Mouse (Mus musculus): ENCODE data around the gene Frat2. TPM values are rescaled to one million over a fixed set of nuclear protein-coding genes. Genes with fewer than 3 reads are reported as not detected.
"Not testable (repeated sequence)": the region's sequence is repeated elsewhere in the genome, so short reads cannot be mapped to it uniquely, and the experiment has no call there.

Frat2 gene
- polyA plus RNA-seq, 1 experiment from 2014 or later: 7.2 TPM

DNA sequence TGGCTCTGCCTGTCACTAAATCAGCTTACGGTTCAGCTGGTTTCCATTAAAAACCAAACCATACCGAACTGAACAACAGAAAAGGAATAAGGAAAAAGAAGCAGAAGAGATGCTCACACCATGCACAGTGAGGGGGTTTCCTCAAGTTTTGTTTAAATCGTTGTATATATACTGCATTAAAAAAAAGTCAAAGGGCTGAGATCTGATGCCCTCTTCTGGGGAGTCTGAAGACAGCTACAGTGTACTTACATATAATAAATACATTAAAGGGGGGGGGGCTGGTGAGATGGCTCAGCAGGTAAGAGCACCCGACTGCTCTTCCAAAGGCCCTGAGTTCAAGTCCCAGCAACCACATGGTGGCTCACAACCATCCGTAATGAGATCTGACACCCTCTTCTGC, 22.0 kb upstream of the Frat2 start:
- not testable (repeated sequence) for DNase-seq (ENCODE audit: low spot score, missing footprints)
- 91% methylated on average over 5 of the region's 5 CpGs for WGBS

DNA sequence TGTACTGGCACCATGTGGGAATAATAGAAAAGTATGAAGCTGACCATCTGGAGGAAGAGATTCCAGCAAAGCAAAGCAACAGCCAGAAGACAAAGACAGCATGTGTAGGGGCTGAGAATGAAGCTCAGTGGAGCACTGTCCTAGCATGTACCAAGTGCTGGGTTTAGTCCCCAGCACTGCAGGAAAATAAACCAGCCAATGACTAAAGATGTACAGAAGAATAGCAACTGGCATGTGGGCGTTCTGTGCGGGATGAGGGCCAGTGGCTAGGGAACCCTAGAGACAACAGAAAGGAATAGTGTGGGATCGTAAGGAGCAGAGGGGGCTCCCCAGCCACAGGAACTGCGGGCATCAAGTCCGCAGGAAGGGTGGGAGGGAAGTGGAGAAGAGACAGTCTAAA, 21.4 kb upstream of the Frat2 start:
- Histone ChIP-seq H3K9ac (ENCODE audit: low read length) (no peak overlapping the region), H3K27me3 (ENCODE audit: control insufficient read depth, insufficient read depth, low read length) (no peaks in the 10 kb centered on the region), H3K27ac (ENCODE audit: low read depth, low read length) (no peak overlapping the region), H3K9me3 (ENCODE audit: control insufficient read depth, low read length) (no peaks in the 10 kb centered on the region), H3K36me3 (ENCODE audit: control insufficient read depth, insufficient read depth, low read length) (peaks cover 5% of the 10 kb centered on the region), H3K4me1 (ENCODE audit: control insufficient read depth, insufficient read depth, low read length) (no peaks in the 10 kb centered on the region), H3K4me3 (ENCODE audit: low read depth, low read length) (no peak overlapping the region), H3K4me2 (no peak overlapping the region)
- no peak for DNase-seq (ENCODE audit: low spot score, missing footprints)
- WGBS: 96% methylated on average over 5 of the region's 5 CpGs
- no peak for ATAC-seq (ENCODE audit: low FRiP score)

More for the DNA sequence above, 22.0 kb upstream of the Frat2 start:
- H3K36me3 ChIP-seq (ENCODE audit: control insufficient read depth, insufficient read depth, low read length); H3K4me3 ChIP-seq (ENCODE audit: low read depth, low read length); ATAC-seq (ENCODE audit: low FRiP score); H3K27me3 ChIP-seq (ENCODE audit: control insufficient read depth, insufficient read depth, low read length); H3K9ac ChIP-seq (ENCODE audit: low read length); H3K9me3 ChIP-seq (ENCODE audit: control insufficient read depth, low read length); H3K4me2 ChIP-seq; H3K4me1 ChIP-seq (ENCODE audit: control insufficient read depth, insufficient read depth, low read length); H3K27ac ChIP-seq (ENCODE audit: low read depth, low read length): not testable (repeated sequence)

DNA sequence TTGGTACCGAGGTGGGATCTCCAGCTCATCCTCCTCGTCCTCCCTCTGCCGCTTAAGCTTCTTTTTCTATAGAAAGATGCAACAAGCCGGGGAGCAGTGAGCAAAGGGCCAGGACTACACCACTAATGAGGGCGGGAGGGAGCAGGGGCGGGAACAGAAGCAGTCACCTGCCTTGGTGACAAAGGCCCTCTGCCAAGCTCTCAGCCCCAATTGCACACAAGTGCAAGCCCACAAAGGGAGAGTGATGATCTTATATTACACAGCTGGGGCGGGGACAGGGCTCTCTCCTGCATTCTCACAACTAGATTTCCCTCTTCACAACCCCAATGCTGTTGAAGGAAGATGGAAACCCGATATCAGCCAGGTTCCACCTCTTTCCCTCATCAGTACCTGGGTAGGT, 18.8 kb upstream of the Frat2 start:
- no peak for ATAC-seq (ENCODE audit: low FRiP score)
- 88% methylated on average over 8 of the region's 8 CpGs for WGBS
- Histone ChIP-seq H3K4me3 (ENCODE audit: low read depth, low read length) (no peak overlapping the region), H3K36me3 (ENCODE audit: control insufficient read depth, insufficient read depth, low read length) (peaks cover 4% of the 10 kb centered on the region; the same call in 1 of the 2 replicates), H3K9ac (ENCODE audit: low read length) (no peak overlapping the region), H3K4me1 (ENCODE audit: control insufficient read depth, insufficient read depth, low read length) (no peaks in the 10 kb centered on the region), H3K27ac (ENCODE audit: low read depth, low read length) (no peak overlapping the region), H3K4me2 (no peak overlapping the region), H3K27me3 (ENCODE audit: control insufficient read depth, insufficient read depth, low read length) (no peaks in the 10 kb centered on the region), H3K9me3 (ENCODE audit: control insufficient read depth, low read length) (no peaks in the 10 kb centered on the region)
- DNase-seq (ENCODE audit: low spot score, missing footprints): no peak

DNA sequence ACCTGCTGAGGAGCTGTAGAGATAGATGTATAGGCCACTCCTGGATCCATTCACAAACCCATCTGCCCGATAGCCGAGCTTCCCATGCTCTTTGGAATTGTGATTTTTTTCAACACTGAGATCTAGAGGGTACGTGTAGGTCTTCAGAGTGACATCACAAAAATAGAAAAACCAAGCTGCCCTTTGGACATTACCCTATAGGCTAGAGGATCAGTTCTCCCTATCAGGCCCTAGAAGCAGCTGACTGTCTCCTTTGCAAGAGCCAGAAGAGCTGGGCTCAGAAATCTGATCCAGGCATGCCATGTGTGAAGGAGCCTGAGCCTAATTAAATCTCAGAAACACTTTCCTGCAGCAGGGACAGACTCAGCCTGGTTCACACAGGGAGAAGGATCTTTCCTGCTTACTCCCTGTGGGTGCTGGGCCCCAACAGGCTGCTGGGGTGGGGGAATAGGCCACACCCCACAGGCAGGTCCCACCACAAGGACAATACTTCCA, 9.9 kb upstream of the Frat2 start:
- Histone ChIP-seq H3K4me2 (no peak overlapping the region), H3K4me3 (ENCODE audit: low read depth, low read length) (no peak overlapping the region), H3K36me3 (ENCODE audit: control insufficient read depth, insufficient read depth, low read length) (0 out of 2 replicates have a peak, but pooled peaks cover under 1% of the 10 kb centered on the region), H3K9ac (ENCODE audit: low read length) (no peak overlapping the region), H3K27ac (ENCODE audit: low read depth, low read length) (no peak overlapping the region), H3K9me3 (ENCODE audit: control insufficient read depth, low read length) (no peaks in the 10 kb centered on the region), H3K4me1 (ENCODE audit: control insufficient read depth, insufficient read depth, low read length) (no peaks in the 10 kb centered on the region), H3K27me3 (ENCODE audit: control insufficient read depth, insufficient read depth, low read length) (no peaks in the 10 kb centered on the region)
- 86% methylated on average over 3 of the region's 3 CpGs for WGBS
- ATAC-seq (ENCODE audit: low FRiP score): no peak
- DNase-seq (ENCODE audit: low spot score, missing footprints): peak; percentile 65

DNA sequence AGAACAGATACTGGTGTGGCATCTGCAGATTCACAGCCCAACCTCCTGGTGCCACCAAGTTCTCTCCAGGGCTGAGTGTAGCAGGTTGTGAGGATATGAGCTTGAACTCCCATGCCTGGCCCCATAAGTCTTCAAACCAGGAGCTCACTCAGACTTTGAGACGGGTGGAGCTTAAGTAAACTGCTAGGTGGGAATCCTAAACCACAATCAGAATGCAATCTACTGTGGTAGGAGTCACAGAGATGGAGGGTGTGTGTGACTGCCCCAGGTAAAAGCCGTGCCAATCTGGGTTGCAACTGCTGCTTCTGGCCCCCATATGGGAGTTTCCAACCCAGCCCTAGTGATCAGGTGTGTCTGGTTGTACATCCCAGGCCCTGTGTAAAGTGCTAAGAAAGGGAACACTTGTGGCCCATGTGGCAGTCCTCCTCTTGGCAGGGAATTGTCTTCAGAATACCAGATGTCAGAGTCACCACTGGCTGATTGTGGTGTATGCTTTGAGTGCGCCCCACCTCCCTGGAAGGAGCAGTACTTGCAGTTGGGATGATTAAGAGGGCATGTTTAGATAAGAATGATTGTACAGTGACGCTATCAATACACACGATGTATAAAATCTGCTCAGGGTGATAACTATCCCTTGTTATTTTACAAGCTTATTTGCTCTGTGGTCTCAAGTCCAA, 9.3 kb upstream of the Frat2 start:
- H3K27ac ChIP-seq (ENCODE audit: low read depth, low read length): no peak overlapping the region
- WGBS: 95% methylated on average over 5 of the region's 5 CpGs
- no peaks in the 10 kb centered on the region for H3K36me3 ChIP-seq (ENCODE audit: control insufficient read depth, insufficient read depth, low read length)
- no peak overlapping the region for H3K4me3 ChIP-seq (ENCODE audit: low read depth, low read length)
- no peak overlapping the region for H3K4me2 ChIP-seq
- no peak overlapping the region for H3K9ac ChIP-seq (ENCODE audit: low read length)
- no peaks in the 10 kb centered on the region for H3K27me3 ChIP-seq (ENCODE audit: control insufficient read depth, insufficient read depth, low read length)
- ATAC-seq (ENCODE audit: low FRiP score) (no peak), DNase-seq (ENCODE audit: low spot score, missing footprints) (peak; percentile 41)
- H3K4me1 ChIP-seq (ENCODE audit: control insufficient read depth, insufficient read depth, low read length): no peaks in the 10 kb centered on the region
- H3K9me3 ChIP-seq (ENCODE audit: control insufficient read depth, low read length): no peaks in the 10 kb centered on the region

DNA sequence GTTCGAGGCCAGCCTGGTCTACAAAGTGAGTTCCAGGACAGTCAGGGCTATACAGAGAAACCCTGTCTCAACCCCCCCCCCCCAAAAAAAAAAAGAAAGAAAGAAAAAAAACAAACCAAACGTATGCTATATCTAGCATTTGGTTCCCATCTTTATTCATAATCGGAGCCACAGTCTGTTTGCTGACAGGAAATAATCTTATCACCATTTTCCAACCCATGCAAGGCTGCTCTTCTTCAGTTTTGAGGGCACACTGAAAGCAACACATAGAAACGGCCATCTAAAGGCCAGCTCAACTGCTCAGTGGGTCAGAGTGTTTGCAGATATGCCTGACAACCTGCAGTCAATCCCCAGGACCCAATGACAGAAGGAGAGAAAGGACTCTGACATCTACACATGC, 4.5 kb upstream of the Frat2 start:
- ATAC-seq (ENCODE audit: low FRiP score) (no peak), DNase-seq (ENCODE audit: low spot score, missing footprints) (no peak)
- no peaks in the 10 kb centered on the region for H3K9me3 ChIP-seq (ENCODE audit: control insufficient read depth, low read length)
- WGBS: 87% methylated on average over 4 of the region's 4 CpGs
- no peak overlapping the region for H3K9ac ChIP-seq (ENCODE audit: low read length)
- no peak overlapping the region for H3K4me2 ChIP-seq
- H3K27ac ChIP-seq (ENCODE audit: low read depth, low read length): no peak overlapping the region
- peaks cover 14% of the 10 kb centered on the region for H3K4me1 ChIP-seq (ENCODE audit: control insufficient read depth, insufficient read depth, low read length)
- no peaks in the 10 kb centered on the region for H3K27me3 ChIP-seq (ENCODE audit: control insufficient read depth, insufficient read depth, low read length)
- no peak overlapping the region for H3K4me3 ChIP-seq (ENCODE audit: low read depth, low read length)
- H3K36me3 ChIP-seq (ENCODE audit: control insufficient read depth, insufficient read depth, low read length): no peaks in the 10 kb centered on the region

DNA sequence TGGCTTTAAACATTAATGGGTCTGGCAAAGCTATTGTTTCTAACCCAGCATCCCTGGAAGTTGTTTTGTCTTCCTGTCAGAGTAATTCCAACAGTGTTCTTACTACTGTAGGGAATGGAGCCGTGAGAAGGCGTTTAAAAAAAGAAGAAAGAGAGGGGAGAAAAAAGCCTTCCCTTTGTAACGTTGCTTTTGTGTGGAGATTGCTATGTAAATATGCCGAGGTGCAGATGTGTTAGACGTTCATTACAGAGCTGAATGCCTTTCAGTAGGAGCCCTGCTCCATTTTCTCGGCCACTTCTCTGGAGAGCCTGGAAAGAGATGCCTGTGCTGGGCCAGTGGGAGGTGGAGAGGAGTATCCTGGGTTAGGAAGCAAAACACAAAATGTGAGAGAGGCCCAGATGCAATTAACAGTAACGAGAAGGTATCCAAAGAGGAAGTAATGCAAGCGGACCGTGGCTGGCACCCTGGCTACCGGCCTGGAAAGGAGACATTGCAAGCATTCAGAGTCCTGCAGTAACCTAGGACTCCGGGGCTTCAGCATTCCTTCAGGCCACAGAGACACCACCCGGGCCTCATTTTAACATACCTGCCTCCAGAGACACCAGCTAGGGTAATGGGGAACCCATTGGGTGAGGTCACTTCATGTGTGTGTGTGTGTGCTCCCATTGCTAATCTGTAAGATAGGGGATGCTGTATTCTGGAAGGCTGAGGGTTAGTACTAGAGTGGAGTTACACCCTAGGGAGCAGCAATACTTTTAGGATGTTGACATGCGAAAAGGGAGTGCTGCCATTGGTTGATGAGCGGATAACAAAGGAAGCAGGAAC, 3.0 kb upstream of the Frat2 start:
- peak overlapping the region; percentile 32 for H3K4me2 ChIP-seq
- DNase-seq (ENCODE audit: low spot score, missing footprints) (peak; percentile 91), ATAC-seq (ENCODE audit: low FRiP score) (no peak)
- peak overlapping the region; percentile 49; the same call in 1 of the 2 replicates for H3K9ac ChIP-seq (ENCODE audit: low read length)
- H3K27ac ChIP-seq (ENCODE audit: low read depth, low read length): peak overlapping the region; percentile 71
- H3K4me1 ChIP-seq (ENCODE audit: control insufficient read depth, insufficient read depth, low read length): peaks cover 24% of the 10 kb centered on the region
- no peaks in the 10 kb centered on the region for H3K9me3 ChIP-seq (ENCODE audit: control insufficient read depth, low read length)
- no peak overlapping the region for H3K4me3 ChIP-seq (ENCODE audit: low read depth, low read length)
- H3K36me3 ChIP-seq (ENCODE audit: control insufficient read depth, insufficient read depth, low read length): no peaks in the 10 kb centered on the region
- no peaks in the 10 kb centered on the region; the same call in 1 of the 2 replicates for H3K27me3 ChIP-seq (ENCODE audit: control insufficient read depth, insufficient read depth, low read length)
- 18% methylated on average over 14 of the region's 14 CpGs for WGBS

DNA sequence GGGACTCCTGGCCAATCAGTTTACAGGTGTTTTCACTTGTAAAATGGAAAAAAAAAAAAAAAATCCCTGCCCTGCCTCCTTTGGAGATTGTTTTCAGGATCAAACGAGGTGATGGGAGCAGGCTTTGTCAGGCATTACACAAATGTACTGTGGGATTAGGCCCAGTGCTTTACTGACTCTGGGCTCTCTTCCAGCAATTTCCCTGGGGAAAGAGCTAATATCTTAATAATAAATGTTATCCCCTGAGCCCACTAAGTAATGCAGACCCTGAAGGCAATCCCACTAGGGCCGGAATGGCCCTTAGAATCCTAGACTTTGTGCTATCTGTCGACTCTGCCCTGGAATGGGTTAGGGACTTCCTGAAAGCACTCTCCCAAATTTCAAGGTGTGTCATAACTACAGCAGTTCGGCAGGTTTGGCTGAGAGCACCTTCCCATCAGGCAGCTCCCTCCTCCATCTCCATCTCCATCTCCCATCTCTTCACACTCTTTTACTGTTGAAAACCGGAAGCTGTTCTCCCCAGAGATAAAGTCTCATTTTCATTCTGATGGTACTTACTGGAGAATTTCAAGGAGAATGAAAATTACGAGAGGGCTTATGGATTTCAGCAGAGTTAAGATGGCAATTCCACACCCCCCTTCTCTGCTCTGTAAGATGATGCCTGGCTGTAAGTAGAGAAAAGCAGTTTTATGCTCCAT, 2.2 kb upstream of the Frat2 start:
- H3K4me1 ChIP-seq (ENCODE audit: control insufficient read depth, insufficient read depth, low read length): peaks cover 26% of the 10 kb centered on the region
- H3K9ac ChIP-seq (ENCODE audit: low read length): no peak overlapping the region; the same call in 1 of the 2 replicates
- H3K36me3 ChIP-seq (ENCODE audit: control insufficient read depth, insufficient read depth, low read length): no peaks in the 10 kb centered on the region
- H3K4me3 ChIP-seq (ENCODE audit: low read depth, low read length): no peak overlapping the region
- no peak for ATAC-seq (ENCODE audit: low FRiP score)
- no peak overlapping the region; the same call in 1 of the 2 replicates for H3K27ac ChIP-seq (ENCODE audit: low read depth, low read length)
- peak; percentile 89 for DNase-seq (ENCODE audit: low spot score, missing footprints)
- H3K27me3 ChIP-seq (ENCODE audit: control insufficient read depth, insufficient read depth, low read length): no peaks in the 10 kb centered on the region; the same call in 1 of the 2 replicates
- WGBS: 9% methylated on average over 6 of the region's 6 CpGs
- H3K9me3 ChIP-seq (ENCODE audit: control insufficient read depth, low read length): no peaks in the 10 kb centered on the region
- H3K4me2 ChIP-seq: peak overlapping the region; percentile 32; the same call in 1 of the 2 replicates
